Comparison of ENCODE assay signal across 8 mouse cellular contexts in the genomic region with DNA sequence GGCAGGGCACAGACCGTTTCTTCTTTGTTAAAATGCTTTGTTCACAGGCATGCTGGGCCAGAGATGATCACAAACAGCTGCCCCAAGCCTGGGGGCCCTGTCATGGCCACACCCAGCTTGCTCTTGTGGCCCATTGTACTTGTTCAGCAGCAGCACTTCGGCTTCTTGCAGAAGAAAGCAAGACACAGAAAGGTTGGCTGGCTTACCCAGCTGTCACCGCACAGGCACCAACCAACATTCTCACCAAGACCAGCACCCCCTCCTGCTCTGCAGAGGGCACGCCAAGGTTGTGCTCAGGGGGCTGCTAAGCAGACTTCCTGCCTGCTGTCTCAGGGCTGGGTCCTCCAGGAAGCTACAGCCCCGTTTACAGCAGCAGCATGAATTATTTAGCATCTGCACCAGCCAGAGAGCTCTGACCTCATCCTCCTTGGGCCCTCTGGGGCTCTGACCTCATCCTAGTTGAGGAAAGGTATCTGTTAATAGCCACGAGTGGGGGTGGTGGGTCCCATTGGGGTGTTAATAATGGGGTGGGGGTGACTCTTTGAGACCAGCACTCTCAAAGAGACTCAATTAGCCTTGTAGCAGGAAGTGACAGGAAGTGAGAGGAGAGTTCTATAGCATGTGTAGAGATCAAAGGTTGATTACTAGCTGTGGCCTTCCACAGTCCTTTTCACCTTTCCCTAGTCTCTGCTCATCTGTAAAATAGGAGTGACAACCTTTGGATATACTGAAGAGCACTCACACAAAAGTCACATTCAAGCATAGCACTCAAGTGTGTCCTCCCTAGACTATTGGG. TPM values are rescaled to one million over a fixed set of nuclear protein-coding genes. Genes with fewer than 3 reads are reported as not detected.
A peak's percentile ranks its signal among the peaks of the same experiment; 100 is the strongest.
DNase-seq lines count a peak whose midpoint lies in the region; ATAC-seq lines count a peak whose summit lies in the region.

No protein-coding gene starts in this region.

- no peak overlapping the region for H3K9ac ChIP-seq in kidney, embryonic 15.5 days
- 0 out of 2 replicates have a peak overlapping the region, but pooled peaks have one; percentile 40 for H3K9ac ChIP-seq in stomach, embryonic 16.5 days (ENCODE audit: low read length)

- peaks cover 67% of the 10 kb centered on the region for H3K4me1 ChIP-seq in kidney, embryonic 15.5 days
- peaks cover 9% of the 10 kb centered on the region for H3K4me1 ChIP-seq in stomach, embryonic 16.5 days (ENCODE audit: control insufficient read depth, insufficient read depth, low read length)

- WGBS in kidney, embryonic 15.5 days: 17% methylated on average over 6 of the region's 6 CpGs
- WGBS in stomach, embryonic 16.5 days: 31% methylated on average over 6 of the region's 6 CpGs

- H3K4me3 ChIP-seq in kidney, embryonic 15.5 days (replicated peaks): no peak overlapping the region
- no peak overlapping the region for H3K4me3 ChIP-seq in stomach, embryonic 16.5 days (replicated peaks; ENCODE audit: low read length)

- no peaks in the 10 kb centered on the region for H3K27me3 ChIP-seq in kidney, embryonic 15.5 days
- H3K27me3 ChIP-seq in stomach, embryonic 16.5 days (ENCODE audit: control insufficient read depth, insufficient read depth, low read length): no peaks in the 10 kb centered on the region

- DNase-seq in kidney, postnatal 14 days: no peak
- DNase-seq in Muller cell, postnatal 12 days (ENCODE audit: inconsistent ontology term): no peak
- no peak for DNase-seq in cerebellum, adult 18-20 months
- no peak for DNase-seq in c-Kit-positive CD71-positive TER-119-positive erythroid progenitor cells, embryonic 14.5 days (ENCODE audit: low spot score)

- no peak for ATAC-seq in kidney, embryonic 15.5 days (replicated peaks; ENCODE audit: low FRiP score)
- peak; percentile 74 for ATAC-seq in activated CD4-positive, CD25-positive, alpha-beta regulatory T cell, adult 4 months
- peak; percentile 76 for ATAC-seq in inflammation-experienced regulatory T-cells, adult 6 months
- ATAC-seq in stomach, embryonic 16.5 days (ENCODE audit: insufficient read depth, low FRiP score): no peak

- H3K4me2 ChIP-seq in kidney, embryonic 15.5 days: no peak overlapping the region
- no peak overlapping the region for H3K4me2 ChIP-seq in stomach, embryonic 16.5 days (ENCODE audit: low read depth, low read length)

- peaks cover 38% of the 10 kb centered on the region for H3K36me3 ChIP-seq in kidney, embryonic 15.5 days
- no peaks in the 10 kb centered on the region for H3K36me3 ChIP-seq in stomach, embryonic 16.5 days (ENCODE audit: control insufficient read depth, insufficient read depth, low read length)

- H3K27ac ChIP-seq in kidney, embryonic 15.5 days: peak overlapping the region; percentile 82
- peak overlapping the region; percentile 24 for H3K27ac ChIP-seq in stomach, embryonic 16.5 days (ENCODE audit: low read length)

- no peaks in the 10 kb centered on the region for H3K9me3 ChIP-seq in kidney, embryonic 15.5 days (replicated peaks)
- H3K9me3 ChIP-seq in stomach, embryonic 16.5 days (replicated peaks; ENCODE audit: control insufficient read depth, low read length): no peaks in the 10 kb centered on the region

RNA-seq across cellular contexts. Expression of a gene that starts 16.6 kb away (rescaled TPM):
- polyA plus RNA-seq in kidney, embryonic 15.5 days (2015; fragmentation: Nextera tagmentation; extraction: Ambion mirVana): 1.7 and 1.8 TPM in 2 replicates
- polyA plus RNA-seq in activated CD4-positive, CD25-positive, alpha-beta regulatory T cell, adult 4 months (2017; shearing (Covaris generic)): under 1 TPM in 1 of 2 experiments, not detected in 1; 0.12 TPM
- under 1 TPM; 0.12 to 0.75 (median 0.27) TPM for polyA plus RNA-seq in inflammation-experienced regulatory T-cells, adult 6 months (2017; shearing (Covaris generic))
- polyA plus RNA-seq in stomach, embryonic 16.5 days (2015; fragmentation: Nextera tagmentation; extraction: Ambion mirVana): 2.3 and 2.5 TPM in 2 replicates

RNA-seq across cellular contexts. Expression of a gene that starts 22.3 kb away (rescaled TPM):
- polyA plus RNA-seq in kidney, embryonic 15.5 days (2015; fragmentation: Nextera tagmentation; extraction: Ambion mirVana): 119 TPM in 2 replicates
- under 1 TPM in 1 of 2 experiments, not detected in 1; 0.15 TPM for polyA plus RNA-seq in activated CD4-positive, CD25-positive, alpha-beta regulatory T cell, adult 4 months (2017; shearing (Covaris generic))
- polyA plus RNA-seq in inflammation-experienced regulatory T-cells, adult 6 months (2017; shearing (Covaris generic)): not detected
- 23.0 and 23.7 TPM in 2 replicates for polyA plus RNA-seq in stomach, embryonic 16.5 days (2015; fragmentation: Nextera tagmentation; extraction: Ambion mirVana)

Comparison
In these comparisons a context has a peak if more than half of its experiments do, and no peak if none do; other contexts are left out.
1. ATAC-seq: peak in activated CD4-positive, CD25-positive, alpha-beta regulatory T cell, adult 4 months (single experiment) and inflammation-experienced regulatory T-cells, adult 6 months (single experiment); none in kidney, embryonic 15.5 days (single experiment) and stomach, embryonic 16.5 days (single experiment).
2. RNA of a gene that starts 22.3 kb away (polyA plus RNA-seq): 119 TPM in kidney, embryonic 15.5 days and 23.0 to 23.7 TPM in stomach, embryonic 16.5 days; 0.15 TPM in activated CD4-positive, CD25-positive, alpha-beta regulatory T cell, adult 4 months and not detected in inflammation-experienced regulatory T-cells, adult 6 months; every median in the first group is over 10 times any median in the second.